Mouse (Mus musculus): ENCODE data around the gene Slc16a8.
A peak's percentile ranks its signal among the peaks of the same experiment; 100 is the strongest.
"Not testable (repeated sequence)": the region's sequence is repeated elsewhere in the genome, so short reads cannot be mapped to it uniquely, and the experiment has no call there.

Gene Slc16a8

DNA sequence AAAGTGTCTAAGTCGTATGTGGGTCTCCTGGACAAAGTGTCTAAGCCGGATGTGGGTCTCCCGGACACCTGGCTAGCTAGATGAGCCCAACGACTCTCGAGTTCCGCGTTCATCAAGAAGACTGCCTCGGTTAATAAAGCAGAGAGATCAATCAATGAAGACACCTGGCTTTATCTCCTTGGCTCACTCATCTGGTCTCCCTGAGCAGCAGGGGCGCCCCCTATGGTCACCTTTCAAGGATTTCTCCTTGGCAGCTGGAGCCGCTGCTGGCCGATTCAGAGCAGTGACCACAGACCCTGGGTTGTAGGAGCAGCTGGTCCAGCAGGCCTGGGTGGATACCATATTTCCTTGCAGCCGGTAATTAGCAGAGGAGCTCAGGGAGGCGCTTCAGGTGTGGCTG lies 7.8 kb upstream of the Slc16a8 start:
- peak; percentile 53 to 60 for DNase-seq

GRCm38 (mm10) chr15:79261757-79262156 lies 7.2 kb upstream of the Slc16a8 start:
- DNase-seq, result no peak

- peak; percentile 43 to 77 for DNase-seq
Observed at GRCm38 (mm10) chr15:79261095-79261725, 6.6 kb upstream of the Slc16a8 start.

GRCm38 (mm10) chr15:79258521-79258920 lies 4.0 kb upstream of the Slc16a8 start:
- DNase-seq, result peak; percentile 88 to 94

DNA sequence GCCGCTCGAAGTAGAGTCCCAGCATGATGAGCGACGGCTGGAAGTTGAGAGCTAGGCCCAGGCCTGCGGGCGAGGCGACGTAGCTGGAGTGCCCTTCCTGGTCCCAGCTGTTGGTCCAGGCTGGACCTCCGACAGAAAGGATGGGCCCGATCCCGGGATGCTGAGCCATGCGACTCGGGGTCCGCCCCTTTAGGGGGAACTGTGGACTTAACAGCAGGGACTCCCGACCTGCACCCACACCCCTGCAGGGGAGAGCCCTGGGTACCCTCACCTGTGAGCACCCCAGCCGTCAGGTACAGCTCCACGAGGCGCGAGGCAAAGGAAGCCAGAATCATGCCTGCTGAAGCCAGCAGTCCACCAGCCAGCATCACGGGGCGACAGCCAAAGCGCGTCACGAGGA lies 2.0 kb downstream of the Slc16a8 start:
- no peak for DNase-seq

DNA sequence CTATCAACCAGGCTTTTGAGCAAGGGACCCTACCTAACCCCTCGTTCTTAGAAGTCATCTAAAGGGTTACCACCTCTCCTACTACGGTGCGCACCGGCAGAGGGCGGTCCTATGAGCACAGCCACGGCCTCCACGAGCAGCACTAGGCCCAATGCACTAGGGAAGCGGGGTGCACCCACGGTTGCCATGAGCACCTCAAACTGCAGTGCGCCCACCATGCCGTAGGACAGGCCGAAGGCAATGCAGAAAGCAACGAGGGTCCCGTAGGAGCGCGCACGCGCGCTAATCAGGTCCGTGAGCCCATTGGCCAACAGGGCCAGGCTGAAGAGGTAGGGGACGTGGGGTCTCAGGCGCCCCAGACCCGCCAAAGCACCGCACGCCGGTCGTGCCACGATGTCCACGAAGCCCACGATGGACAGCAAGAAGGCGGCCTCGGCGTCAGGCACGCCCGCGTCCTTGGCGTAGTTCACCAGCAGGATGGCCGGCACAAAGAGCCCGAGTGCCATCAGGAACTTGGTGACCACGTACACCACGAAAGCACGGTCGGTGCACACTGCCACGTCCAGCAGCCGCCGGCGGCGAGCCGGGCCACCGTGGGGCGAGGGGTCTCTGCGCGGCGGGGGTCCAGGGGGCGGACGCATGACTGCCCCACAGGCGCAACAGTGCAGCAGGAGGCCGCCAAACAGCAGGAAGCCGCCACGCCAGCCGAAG lies 2.6 kb downstream of the Slc16a8 start:
- peak in 1 of 2 experiments; percentile 31 for DNase-seq

- DNase-seq, result no peak
Observed at GRCm38 (mm10) chr15:79251168-79251567, 3.4 kb downstream of the Slc16a8 start.

GRCm38 (mm10) chr15:79250236-79250635 lies 4.3 kb downstream of the Slc16a8 start:
- no peak for DNase-seq

GRCm38 (mm10) chr15:79245321-79245720 lies 9.2 kb downstream of the Slc16a8 start:
- DNase-seq, result no peak

DNA sequence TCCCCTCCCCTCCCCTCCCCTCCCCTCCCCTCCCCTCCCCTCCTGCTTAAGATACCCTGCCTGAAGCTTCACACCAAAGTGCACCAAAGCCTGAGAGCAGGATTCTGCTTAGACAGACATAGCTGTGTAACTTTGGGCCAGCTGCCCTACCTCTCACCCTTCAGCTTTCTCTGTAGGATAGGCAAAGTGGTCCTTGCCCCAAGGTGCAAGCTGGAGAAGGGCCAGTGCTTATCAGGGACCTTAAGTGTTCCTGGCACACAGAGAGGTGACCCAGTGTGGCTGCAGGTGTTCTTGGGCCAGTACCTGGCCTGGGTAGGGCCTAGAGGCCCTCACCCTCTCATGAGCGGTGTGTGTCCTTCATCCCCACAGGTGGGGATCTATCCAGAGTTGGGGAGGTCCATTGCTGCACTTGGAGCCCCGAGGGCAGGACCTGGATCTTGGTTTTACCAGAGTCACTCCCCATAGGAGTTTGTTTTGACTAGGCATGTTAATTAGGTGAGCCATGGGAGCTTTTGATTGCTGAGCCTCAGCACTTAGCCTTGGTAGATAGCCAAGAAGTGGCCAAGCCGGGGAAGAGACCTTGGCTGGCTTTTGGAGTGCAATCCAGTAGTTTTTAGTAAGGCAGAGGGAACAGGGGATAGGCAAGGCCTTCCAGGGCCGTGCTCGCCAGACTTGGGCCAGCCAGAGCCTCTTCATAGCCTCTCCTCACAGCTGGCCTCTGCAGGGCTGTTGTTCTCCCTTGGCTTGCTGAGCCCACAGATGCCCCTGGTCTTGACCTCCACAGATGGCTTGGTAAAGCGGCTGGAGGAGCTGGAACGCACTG lies 10.3 kb downstream of the Slc16a8 start:
- peak; percentile 56 to 74 for DNase-seq

DNA sequence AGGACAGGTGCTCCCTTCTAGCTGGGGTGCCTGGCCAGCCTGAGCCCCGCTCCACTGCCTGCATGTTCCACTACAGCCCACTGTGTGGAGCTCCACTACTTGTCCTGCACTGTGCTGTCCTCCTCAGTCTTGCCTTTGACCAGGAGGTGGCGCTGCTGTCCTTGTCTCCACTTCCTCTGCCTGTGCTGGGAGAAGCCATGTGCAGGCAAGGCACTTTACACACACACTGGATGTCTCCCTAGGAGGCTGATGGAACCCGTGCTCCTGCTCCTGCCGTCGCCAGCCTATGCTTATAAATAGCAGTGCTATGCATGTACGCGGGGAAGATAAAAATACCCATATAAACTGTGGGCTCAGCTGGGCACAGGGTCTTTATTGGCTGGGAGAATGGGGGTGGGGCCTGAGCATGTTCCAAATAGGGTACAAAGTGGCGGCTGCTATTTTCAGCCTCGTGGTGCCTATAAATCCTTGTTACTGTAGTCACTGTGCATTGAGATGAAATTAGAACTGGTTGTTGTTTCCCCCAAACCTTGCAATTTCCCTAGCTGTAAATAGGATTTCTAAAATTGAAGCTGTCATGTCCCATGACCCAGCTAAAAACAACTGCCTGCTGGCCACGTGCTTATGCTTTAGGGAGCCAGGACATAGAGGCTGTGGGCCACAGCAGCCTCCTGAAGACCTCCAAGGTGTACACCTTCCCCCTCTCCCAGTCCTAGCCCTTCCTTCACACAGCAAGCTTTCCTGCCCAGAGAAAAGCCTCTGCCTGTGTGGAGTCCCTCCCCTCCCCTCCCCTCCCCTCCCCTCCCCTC lies 11.1 kb downstream of the Slc16a8 start:
- peak; percentile 95 to 97 for DNase-seq

GRCm38 (mm10) chr15:79242574-79243233 lies 11.9 kb downstream of the Slc16a8 start:
- DNase-seq, result no peak

GRCm38 (mm10) chr15:79238036-79238435 lies 16.5 kb downstream of the Slc16a8 start:
- DNase-seq, result no peak

DNA sequence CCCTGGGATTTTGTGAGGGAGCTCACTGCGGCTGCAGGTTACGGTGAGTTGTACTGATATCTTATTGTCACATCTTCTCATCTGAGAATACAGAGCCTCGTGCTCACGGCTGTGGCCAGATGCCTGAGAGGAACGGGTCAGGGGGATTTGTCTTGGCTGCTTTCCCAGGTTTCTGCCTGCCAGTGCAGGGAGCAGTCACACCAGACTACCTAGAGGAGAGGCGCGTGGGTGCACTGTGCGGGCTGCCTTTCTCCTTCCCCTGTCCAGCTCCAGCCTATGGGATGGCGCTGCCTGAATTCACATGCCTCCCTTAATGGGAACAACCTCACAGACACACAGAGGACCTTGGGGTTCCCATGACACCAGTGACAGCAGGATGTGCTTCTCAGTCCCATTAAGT lies 19.3 kb downstream of the Slc16a8 start:
- DNase-seq, result no peak

GRCm38 (mm10) chr15:79229058-79229821 lies 25.3 kb downstream of the Slc16a8 start, which contains the start of the genes Pick1 and Gm49486:
Gene Pick1 (plus strand): TSS chr15:79229173.
Gene Gm49486 (plus strand): TSS chr15:79229391.
- peak; percentile 92 to 95 for DNase-seq

DNA sequence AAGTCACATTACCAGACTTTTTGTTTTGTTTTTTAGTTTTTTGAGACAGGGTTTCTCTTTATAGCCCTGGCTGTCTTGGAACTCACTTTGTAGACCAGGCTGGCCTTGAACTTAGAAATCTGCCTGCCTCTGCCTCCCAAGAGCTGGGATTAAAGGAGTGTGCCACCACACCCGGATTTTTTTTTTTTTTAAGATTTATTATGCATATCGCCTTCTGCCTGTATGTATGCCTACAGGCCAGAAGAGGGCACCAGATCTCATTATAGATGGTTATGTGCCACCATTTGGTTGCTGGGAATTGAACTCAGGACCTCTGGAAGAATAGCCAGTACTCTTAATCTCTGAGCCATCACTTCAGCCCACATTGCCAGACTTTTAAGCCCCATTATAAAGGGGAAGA lies 28.8 kb downstream of the Slc16a8 start:
- DNase-seq, result not testable (repeated sequence)

DNA sequence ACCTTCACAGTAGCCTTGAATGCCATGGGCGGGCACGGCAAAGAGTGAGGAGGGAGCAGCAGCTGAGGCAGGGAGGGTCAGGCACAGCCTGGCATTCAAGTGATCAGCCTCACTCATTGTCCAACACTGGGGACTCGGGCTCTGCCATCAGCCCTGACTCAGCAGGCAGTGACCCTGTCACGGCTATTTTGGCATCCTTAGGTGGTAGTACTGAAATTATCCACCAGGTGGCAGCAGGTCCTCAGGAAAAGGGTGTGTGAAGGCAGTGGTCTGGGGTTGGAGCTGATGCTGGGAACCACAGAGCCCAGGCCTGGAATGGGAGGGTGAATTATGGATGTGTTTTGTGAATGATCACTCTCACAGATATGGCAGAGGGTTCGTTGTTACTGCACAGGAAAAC lies 29.9 kb downstream of the Slc16a8 start:
- DNase-seq, result peak; percentile 84 to 90

- no peak for DNase-seq
Observed at GRCm38 (mm10) chr15:79223641-79224040, 30.9 kb downstream of the Slc16a8 start.

DNA sequence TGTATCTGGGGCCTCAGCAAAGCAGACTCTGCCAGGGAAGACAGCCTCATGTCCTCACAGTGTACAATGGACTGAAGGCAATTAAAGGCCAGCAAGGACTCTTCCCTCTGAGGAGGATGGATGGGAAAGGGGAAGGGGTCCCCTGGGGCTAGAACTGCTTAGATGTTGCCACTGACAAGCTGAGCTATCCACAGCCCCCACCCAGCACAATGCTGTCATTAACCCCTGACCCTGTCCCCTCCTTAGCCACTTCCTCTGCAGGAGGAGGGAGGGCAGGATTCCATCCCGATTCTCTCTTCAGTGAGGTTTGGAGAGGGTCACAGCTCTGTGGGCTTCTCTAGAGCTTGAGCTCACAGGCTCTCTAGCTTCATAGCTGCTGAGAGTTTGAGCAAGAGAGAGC lies 35.0 kb downstream of the Slc16a8 start:
- DNase-seq, result peak; percentile 22 to 60

GRCm38 (mm10) chr15:79216191-79216590 lies 38.4 kb downstream of the Slc16a8 start:
- no peak for DNase-seq

- DNase-seq, result no peak
Observed at GRCm38 (mm10) chr15:79213591-79213990, 41.0 kb downstream of the Slc16a8 start.

Measured in kidney, postnatal 25 days (tissue).